Mouse (Mus musculus) testis, adult 2 months (tissue): ENCODE data around the gene Slc19a3.

Source experiments
- CTCF ChIP-seq: fragments of 200-500 bp; IDR thresholded peaks from 2 replicates; pipeline ENCODE4 v1.5.1; 2012; ENCODE audit warnings: low read depth, mild to moderate bottlenecking, inconsistent platforms, low read length, moderate library complexity; ENCODE audit not compliant: control insufficient read depth, insufficient read depth, insufficient replicate concordance
- POLR2A ChIP-seq: fragments of 200-500 bp; IDR thresholded peaks from 2 replicates; pipeline ENCODE4 v1.6.1; 2012; ENCODE audit warnings: low read depth, mild to moderate bottlenecking, inconsistent platforms, low read length, moderate library complexity; ENCODE audit not compliant: control insufficient read depth

- no peak for TF ChIP-seq POLR2A
- TF ChIP-seq CTCF: no peak
Measured at GRCm38 (mm10) chr1:82992093-82992492, 46.2 kb downstream of the Slc19a3 start.
